Mouse (Mus musculus): ENCODE data around the gene Olfr26. TPM values are rescaled to one million over a fixed set of nuclear protein-coding genes. Genes with fewer than 3 reads are reported as not detected.

Olfr26 gene
- total and polyA plus RNA-seq, 3 experiments = not detected

DNA sequence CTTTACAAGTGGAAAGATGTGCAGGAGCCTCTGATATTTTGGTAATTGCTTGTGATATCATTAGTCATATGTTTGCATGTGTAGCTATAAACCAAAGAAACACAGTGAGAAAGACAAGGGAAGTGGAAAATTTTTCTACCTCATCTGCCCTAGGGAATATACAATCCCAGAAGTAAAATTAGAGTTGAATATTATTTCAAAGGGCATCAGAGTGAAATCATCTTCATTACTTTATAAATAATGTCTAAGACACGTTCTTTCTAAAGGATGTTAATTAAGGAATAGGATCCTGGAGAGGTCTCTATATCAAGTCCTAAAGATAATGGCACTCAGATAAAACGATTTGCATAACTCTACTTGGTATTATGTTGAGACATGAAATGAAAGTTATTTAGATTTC, 40.5 kb upstream of the Olfr26 start, which contains the start of gene Olfr922:
Olfr922 (plus strand) TSS at position 301 of the 400 bp plus-strand sequence.
- TF ChIP-seq SMC3 (IDR thresholded peaks at IDR 0.05; ENCODE audit: low read depth, low read length) (no peak), ELF1 (IDR thresholded peaks at IDR 0.05; ENCODE audit: low read depth, low read length) (no peak), NRF1 (IDR thresholded peaks at IDR 0.05; ENCODE audit: insufficient read depth, low read depth, low read length, poor library complexity, severe bottlenecking) (no peak), POLR2AphosphoS5 (IDR thresholded peaks at IDR 0.05; ENCODE audit: borderline replicate concordance, low read depth, low read length) (no peak), GATA1 (IDR thresholded peaks at IDR 0.05; ENCODE audit: low read depth, low read length) (no peak)
- 0 out of 4 replicates have a peak, but pooled peaks cover 0 to 2% of the 10 kb centered on the region in 2 experiments for H3K36me3 ChIP-seq (ENCODE audit: control insufficient read depth in 1 of 2, insufficient read depth in 2 of 2, low read length in 2 of 2)
- H3K9me3 ChIP-seq (replicated peaks; ENCODE audit: insufficient read depth, low read length) = no peaks in the 10 kb centered on the region
- no peak within 1 kb of the TSS for H3K4me3 ChIP-seq (ENCODE audit: control insufficient read depth in 1 of 2, insufficient read depth in 1 of 2, low read depth in 2 of 2, low read length in 2 of 2)
- H3K27me3 ChIP-seq (ENCODE audit: control insufficient read depth in 1 of 2, insufficient read depth in 2 of 2, low read length in 2 of 2) = no peaks in the 10 kb centered on the region
- H3K27ac ChIP-seq (ENCODE audit: control insufficient read depth, low read depth, low read length) = no peak within 1 kb of the TSS
- H3K4me1 ChIP-seq (ENCODE audit: control insufficient read depth in 1 of 2, insufficient read depth in 2 of 2, low read length in 2 of 2) = no peaks in the 10 kb centered on the region; a peak in 1 of 4 replicates
- no peak within 1 kb of the TSS for H3K9ac ChIP-seq (ENCODE audit: control insufficient read depth, low read depth, low read length, poor library complexity, severe bottlenecking)
- no peak for DNase-seq (ENCODE audit: low read depth, low spot score)
- no peaks in the 10 kb centered on the region for H3K79me2 ChIP-seq (ENCODE audit: control insufficient read depth, insufficient read depth, low read length, poor library complexity)

DNA sequence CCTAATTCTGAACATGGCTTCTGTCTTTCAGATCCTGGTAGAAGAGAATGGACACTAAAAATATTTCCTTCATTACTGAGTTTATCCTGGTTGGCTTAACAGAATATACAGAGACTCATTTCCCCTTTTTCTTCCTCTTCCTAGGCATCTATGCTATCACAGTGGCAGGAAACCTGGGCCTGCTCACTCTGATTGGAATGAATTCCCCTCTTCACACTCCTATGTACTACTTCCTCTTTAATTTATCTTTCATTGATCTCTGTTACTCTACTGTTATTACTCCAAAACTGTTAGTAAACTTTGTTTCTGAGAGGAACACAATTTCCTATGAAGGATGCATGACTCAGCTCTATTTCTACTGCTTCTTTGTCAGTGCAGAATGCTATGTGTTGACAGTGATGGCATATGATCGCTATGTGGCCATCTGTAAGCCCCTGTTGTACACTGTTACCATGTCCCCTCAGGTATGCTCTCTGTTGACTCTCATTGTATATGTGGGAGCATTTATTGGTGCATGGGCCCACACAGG, 39.3 kb upstream of the Olfr26 start:
- peak; percentile 38 for DNase-seq (ENCODE audit: low read depth, low spot score)
- no peak overlapping the region for H3K4me3 ChIP-seq (ENCODE audit: control insufficient read depth in 1 of 2, insufficient read depth in 1 of 2, low read depth in 2 of 2, low read length in 2 of 2)
- H3K9ac ChIP-seq (ENCODE audit: control insufficient read depth, low read depth, low read length, poor library complexity, severe bottlenecking) = no peak overlapping the region
- 0 out of 4 replicates have a peak, but pooled peaks cover 0 to 2% of the 10 kb centered on the region in 2 experiments for H3K36me3 ChIP-seq (ENCODE audit: control insufficient read depth in 1 of 2, insufficient read depth in 2 of 2, low read length in 2 of 2)
- TF ChIP-seq EP300 (IDR thresholded peaks at IDR 0.05; ENCODE audit: low read depth in 1 of 2, low read length in 2 of 2) (0 out of 4 replicates have a peak, but pooled peaks of 1 of the 2 experiments have one; percentile 7), HCFC1 (IDR thresholded peaks at IDR 0.05; ENCODE audit: low read depth, low read length) (no peak)
- no peak overlapping the region for H3K27ac ChIP-seq (ENCODE audit: control insufficient read depth, low read depth, low read length)
- no peaks in the 10 kb centered on the region for H3K27me3 ChIP-seq (ENCODE audit: control insufficient read depth in 1 of 2, insufficient read depth in 2 of 2, low read length in 2 of 2)
- H3K4me1 ChIP-seq (ENCODE audit: control insufficient read depth in 1 of 2, insufficient read depth in 2 of 2, low read length in 2 of 2) = no peaks in the 10 kb centered on the region; a peak in 1 of 4 replicates
- no peaks in the 10 kb centered on the region for H3K79me2 ChIP-seq (ENCODE audit: control insufficient read depth, insufficient read depth, low read length, poor library complexity)
- H3K9me3 ChIP-seq (replicated peaks; ENCODE audit: insufficient read depth, low read length) = no peaks in the 10 kb centered on the region

DNA sequence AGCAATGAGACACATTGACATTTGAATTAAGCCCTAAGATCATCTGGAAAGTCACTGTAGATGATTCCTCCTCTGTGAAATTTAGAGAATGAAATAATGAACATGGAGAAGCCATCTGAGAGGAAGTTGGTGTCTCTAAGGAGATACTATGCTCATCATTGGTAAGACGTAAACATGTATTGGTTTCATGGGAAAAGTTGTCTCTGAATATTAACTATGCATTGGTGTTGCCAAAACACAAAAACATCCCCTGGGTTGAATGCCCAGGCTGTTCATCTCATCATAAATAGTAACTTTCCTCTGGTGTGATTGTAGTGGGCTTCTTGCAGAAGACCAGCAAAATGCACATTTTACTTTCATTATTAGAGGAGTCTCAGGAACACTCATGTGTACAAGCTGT, 28.6 kb upstream of the Olfr26 start, which contains the start of gene Olfr923:
Olfr923 (plus strand) TSS at position 301 of the 400 bp plus-strand sequence.
- H3K9me3 ChIP-seq (replicated peaks; ENCODE audit: insufficient read depth, low read length) = no peaks in the 10 kb centered on the region
- H3K4me1 ChIP-seq (ENCODE audit: control insufficient read depth in 1 of 2, insufficient read depth in 2 of 2, low read length in 2 of 2) = no peaks in the 10 kb centered on the region
- TF ChIP-seq MYB (IDR thresholded peaks at IDR 0.05; ENCODE audit: low read depth, low read length) (no peak), RCOR1 (IDR thresholded peaks at IDR 0.05; ENCODE audit: low read depth, low read length) (no peak), KAT2A (conservative IDR thresholded peaks at IDR 0.05; ENCODE audit: low read depth, low read length) (no peak), SIN3A (IDR thresholded peaks at IDR 0.05; ENCODE audit: low read length) (no peak), MAFK (IDR thresholded peaks at IDR 0.05; ENCODE audit: borderline replicate concordance, low read depth, low read length) (no peak), ZMIZ1 (IDR thresholded peaks at IDR 0.05; ENCODE audit: low read depth, low read length) (no peak), CHD2 (IDR thresholded peaks at IDR 0.05; ENCODE audit: low read length) (no peak), RAD21 (IDR thresholded peaks at IDR 0.05; ENCODE audit: low read depth, low read length) (no peak), POLR2A (IDR thresholded peaks at IDR 0.05; ENCODE audit: control insufficient read depth in 1 of 2, insufficient read depth in 1 of 2, low read depth in 1 of 2, low read length in 2 of 2, poor library complexity in 1 of 2) (no peak), CHD1 (IDR thresholded peaks at IDR 0.05; ENCODE audit: low read depth, low read length) (no peak), TAL1 (IDR thresholded peaks at IDR 0.05; ENCODE audit: low read length) (no peak), EP300 (IDR thresholded peaks at IDR 0.05; ENCODE audit: low read depth in 1 of 2, low read length in 2 of 2) (no peak), MYC (IDR thresholded peaks at IDR 0.05; ENCODE audit: low read depth, low read length) (no peak), ZNF384 (IDR thresholded peaks at IDR 0.05; ENCODE audit: low read depth, low read length) (no peak), MEF2A (IDR thresholded peaks at IDR 0.05; ENCODE audit: extremely low read depth, insufficient replicate concordance, low read depth, low read length, poor library complexity, severe bottlenecking) (no peak), USF2 (IDR thresholded peaks at IDR 0.05; ENCODE audit: borderline replicate concordance in 1 of 2, insufficient read depth in 1 of 2, low read depth in 1 of 2, low read length in 2 of 2) (no peak), NELFE (IDR thresholded peaks at IDR 0.05; ENCODE audit: low read depth, low read length) (no peak), TBP (IDR thresholded peaks at IDR 0.05; ENCODE audit: low read depth, low read length) (no peak), BHLHE40 (IDR thresholded peaks at IDR 0.05; ENCODE audit: borderline replicate concordance, low read depth, low read length) (no peak)
- H3K27me3 ChIP-seq (ENCODE audit: control insufficient read depth in 1 of 2, insufficient read depth in 2 of 2, low read length in 2 of 2) = no peaks in the 10 kb centered on the region
- DNase-seq (ENCODE audit: low read depth, low spot score) = no peak
- no peak within 1 kb of the TSS for H3K9ac ChIP-seq (ENCODE audit: control insufficient read depth, low read depth, low read length, poor library complexity, severe bottlenecking)
- H3K36me3 ChIP-seq (ENCODE audit: control insufficient read depth in 1 of 2, insufficient read depth in 2 of 2, low read length in 2 of 2) = no peaks in the 10 kb centered on the region
- no peak within 1 kb of the TSS for H3K4me3 ChIP-seq (ENCODE audit: control insufficient read depth in 1 of 2, insufficient read depth in 1 of 2, low read depth in 2 of 2, low read length in 2 of 2)
- no peaks in the 10 kb centered on the region for H3K79me2 ChIP-seq (ENCODE audit: control insufficient read depth, insufficient read depth, low read length, poor library complexity)
- H3K27ac ChIP-seq (ENCODE audit: control insufficient read depth, low read depth, low read length) = no peak within 1 kb of the TSS
